Mouse (Mus musculus): ENCODE measurements at regions not wholly inside any gene's neighbourhood (a gene's known extent, or its start where the extent isn't known, plus 50 kb on each side); places are given as distances from the start of the nearest gene placed in this dataset.

DNA sequence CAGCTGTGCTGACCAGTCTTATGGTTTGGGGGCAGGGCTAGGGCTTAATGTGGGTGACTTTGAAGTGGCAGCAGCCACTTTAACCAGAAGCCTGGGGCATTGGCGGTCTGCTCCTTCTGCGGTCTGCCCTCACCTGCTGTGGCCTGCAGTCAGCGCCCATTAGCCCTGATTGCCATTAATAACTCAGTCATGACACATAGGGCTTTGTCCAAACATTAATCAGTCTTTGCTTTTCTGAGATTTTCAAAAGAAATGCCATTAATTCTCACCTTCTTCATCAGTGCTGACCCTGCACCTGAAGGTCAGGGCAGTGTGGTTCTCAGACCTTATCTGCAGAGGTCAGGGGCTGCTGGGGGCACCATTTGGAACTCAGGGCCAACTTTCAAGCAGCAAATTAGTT is 72.6 kb upstream of the Adcy1 start:
- TF ChIP-seq GATA1 (IDR thresholded peaks at IDR 0.05; ENCODE audit: borderline replicate concordance, low read length) = no peak
- TF ChIP-seq FLI1 (IDR thresholded peaks at IDR 0.05; ENCODE audit: low read length) = no peak

Measured in megakaryocyte, embryonic 14.5 days (primary cell).